Mouse (Mus musculus) adrenal gland, postnatal 36 days (tissue): ENCODE data around the gene Ezh1. TPM values are rescaled to one million over a fixed set of nuclear protein-coding genes. Genes with fewer than 3 reads are reported as not detected.
A peak's percentile ranks its signal among the peaks of the same experiment; 100 is the strongest.

ENCODE experiments used
- DNase-seq, 2 experiments: peaks; one replicate each; pipeline ENCODE4 v3.0.0; 2021; ENCODE audit warnings: mixed read lengths in 1 of 2
- total RNA-seq, 2 experiments: library from RNA; stranded (reverse); gene quantifications; 2 replicates each; pipeline ENCODE4 v1.2.3; 2021

Gene Ezh1
- total RNA-seq, 2 experiments from 2014 or later: 30.0 to 37.7 TPM

DNA sequence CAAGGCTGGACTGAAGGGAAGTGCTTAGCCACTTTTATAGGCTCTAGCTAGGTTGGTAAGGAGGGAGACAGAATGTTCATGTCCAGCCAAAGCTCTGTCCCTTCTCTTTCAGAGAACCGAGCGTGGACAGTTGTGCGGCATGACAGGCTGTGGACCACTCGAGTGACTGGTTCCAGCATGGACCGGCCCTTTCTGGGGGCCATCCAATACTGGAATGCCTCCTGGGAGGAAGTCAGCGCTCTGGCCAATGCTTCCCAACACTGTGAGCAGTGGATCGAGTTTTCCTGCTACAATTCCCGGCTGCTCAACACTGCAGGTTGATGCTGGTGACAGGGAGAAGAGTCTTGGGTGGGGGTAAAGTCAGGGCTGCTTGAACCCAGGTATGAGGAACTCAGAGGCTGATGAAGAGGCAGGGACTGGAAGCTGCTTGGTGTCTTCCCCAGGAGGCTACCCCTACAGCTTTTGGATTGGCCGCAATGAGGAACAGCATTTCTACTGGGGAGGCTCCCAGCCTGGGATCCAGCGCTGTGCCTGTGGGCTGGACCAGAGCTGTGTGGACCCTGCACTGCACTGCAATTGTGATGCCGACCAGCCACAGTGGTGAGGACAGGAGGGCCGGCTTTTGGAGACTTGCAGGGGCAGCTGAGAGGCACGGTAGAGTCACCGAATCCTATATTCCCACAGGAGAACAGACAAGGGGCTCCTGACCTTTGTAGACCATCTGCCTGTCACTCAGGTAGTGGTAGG, 43.3 kb downstream of the Ezh1 start:
- no peak for DNase-seq

DNA sequence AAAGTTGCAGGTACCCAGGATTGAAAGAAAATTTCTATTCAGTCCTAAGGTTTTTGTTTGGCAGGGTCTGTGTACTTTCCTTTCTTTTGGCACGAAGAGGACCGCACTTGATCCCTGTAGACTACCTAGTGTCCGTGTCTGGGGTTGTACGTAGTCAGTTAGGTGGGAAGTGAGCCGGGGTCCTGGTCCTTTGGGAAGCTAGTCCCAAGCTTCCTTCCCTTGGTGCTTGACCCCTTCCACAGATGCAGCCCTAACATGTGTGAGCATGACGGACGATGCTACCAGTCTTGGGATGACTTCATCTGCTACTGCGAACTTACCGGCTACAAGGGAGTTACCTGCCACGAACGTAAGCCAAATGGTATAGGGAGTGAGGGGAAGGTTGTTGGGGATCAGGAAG, 44.3 kb downstream of the Ezh1 start:
- no peak for DNase-seq

DNA sequence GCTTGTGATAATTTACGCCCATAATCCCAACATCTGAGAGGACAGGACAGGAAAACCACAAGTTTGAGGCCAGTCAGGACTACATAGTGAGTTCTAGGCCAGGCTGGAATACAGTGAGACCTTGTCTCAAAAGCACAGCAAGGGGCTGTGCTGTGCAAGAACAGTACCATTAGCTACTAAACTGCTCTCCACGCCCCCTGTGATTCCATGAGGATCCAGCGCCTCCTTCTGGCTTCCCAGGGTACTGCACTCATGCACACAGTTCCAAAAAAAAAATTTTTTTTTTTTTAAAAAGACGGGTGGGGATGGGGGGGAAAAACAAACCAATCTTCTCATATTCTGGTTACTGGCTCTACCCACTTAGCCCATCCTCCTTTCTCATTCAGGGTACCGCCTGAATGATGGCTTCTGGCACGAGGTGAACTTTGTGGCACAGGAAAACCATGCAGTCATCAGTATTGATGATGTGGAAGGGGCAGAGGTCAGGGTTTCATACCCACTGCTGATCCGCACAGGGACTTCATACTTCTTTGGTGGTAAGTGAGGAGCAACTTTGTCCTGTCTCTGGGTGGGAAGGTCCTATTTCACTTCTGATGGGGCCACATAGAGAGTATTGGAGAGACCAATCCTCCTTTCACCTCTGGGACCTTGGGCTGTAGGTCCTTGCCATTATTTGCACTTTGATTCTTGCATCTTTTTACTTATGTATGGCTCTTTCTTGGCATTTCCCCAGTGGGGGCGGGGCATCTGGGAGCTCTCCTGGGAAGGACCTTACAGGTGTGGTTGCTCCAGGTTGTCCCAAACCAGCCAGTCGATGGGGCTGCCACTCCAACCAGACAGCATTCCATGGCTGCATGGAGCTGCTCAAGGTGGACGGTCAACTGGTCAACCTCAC, 45.2 kb downstream of the Ezh1 start:
- peak; percentile 74 to 77 for DNase-seq

DNA sequence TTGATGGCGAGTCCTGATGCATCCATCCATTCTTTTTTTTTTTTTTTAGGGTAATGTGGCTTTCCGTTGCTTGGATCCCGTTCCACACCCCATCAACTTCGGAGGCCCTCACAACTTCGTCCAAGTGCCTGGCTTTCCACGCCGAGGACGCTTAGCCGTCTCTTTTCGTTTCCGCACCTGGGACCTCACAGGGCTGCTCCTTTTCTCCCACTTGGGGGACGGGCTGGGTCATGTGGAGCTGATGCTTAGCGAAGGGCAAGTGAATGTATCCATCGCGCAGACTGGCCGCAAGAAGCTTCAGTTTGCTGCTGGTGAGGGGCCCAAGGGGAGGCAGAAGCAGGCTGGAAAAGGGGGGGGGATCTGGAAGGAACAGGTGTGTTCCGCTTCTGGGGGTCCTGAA, 46.0 kb downstream of the Ezh1 start:
- DNase-seq: no peak

GRCm38 (mm10) chr11:101179306-101179705, 47.0 kb downstream of the Ezh1 start:
- DNase-seq: no peak

GRCm38 (mm10) chr11:101178061-101179058, 47.9 kb downstream of the Ezh1 start:
- DNase-seq: no peak

DNA sequence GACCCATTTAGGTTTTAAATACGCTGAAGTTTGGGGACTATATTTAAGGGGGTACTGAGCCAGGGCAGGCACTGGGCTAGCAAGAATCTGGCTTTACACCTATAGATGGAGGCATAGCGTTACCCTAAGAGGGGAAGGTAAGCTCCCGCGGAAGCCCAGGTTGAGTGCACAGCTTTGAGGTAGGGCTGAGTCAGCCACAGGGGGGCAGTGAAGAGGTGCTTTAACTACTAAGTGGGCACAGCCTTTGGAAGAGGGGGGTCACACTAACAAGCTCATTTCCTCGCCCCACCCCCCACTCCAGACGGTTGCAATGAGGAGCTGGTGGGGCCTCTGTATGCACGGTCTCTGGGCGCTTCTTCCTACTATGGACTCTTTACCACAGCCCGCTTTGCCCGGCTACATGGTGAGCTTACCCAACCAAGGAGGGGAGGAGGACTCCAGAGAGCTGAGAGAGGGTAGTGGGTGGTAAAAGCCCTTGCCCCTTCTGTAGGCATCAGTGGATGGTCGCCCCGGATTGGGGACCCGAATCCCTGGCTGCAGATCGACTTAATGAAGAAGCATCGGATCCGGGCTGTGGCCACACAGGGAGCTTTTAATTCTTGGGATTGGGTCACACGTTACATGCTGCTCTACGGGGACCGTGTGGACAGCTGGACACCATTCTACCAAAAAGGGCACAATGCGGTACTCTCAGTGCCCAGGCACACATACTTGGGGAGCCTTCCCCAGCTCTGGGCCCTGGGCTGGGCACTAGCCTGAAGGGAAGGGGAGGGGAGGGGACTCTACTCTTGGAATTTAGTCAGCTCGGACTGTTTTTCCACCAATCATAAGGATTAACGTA, 49.1 kb downstream of the Ezh1 start:
- DNase-seq: peak; percentile 59 to 74

- peak; percentile 62 to 72 for DNase-seq
These were observed 50.1 kb downstream of the Ezh1 start for GRCm38 (mm10) chr11:101176117-101176691.

DNA sequence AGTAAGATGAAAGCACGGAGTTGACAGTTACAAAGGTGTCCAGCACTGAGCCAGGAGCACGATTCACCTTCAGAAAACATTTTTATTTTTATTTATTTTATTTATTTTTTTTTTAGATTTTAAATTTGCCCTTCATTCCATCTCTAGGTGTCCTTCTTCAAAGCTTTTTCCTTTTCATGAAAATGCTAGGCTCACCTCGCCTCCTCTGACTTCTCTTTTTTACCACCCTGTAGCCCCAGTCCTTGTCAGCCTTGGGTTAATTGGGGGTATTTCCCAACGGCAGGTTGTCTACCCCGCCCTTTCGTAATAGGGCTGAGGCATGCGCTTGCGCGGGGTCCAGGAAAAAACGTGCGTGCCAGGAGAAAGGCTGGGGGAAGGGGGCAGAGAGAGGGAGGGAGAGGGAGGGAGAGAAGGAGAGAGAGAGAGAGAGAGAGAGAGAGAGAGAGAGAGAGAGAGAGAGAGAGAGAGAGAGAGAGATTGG, 50.6 kb downstream of the Ezh1 start:
- no peak for DNase-seq

GRCm38 (mm10) chr11:101174851-101175628, 51.2 kb downstream of the Ezh1 start, which contains the start of gene Ccr10:
Gene Ccr10 (minus strand): TSS chr11:101175443.
- DNase-seq: no peak

- peak in 1 of 2 experiments; percentile 46 for DNase-seq
These were observed 51.9 kb downstream of the Ezh1 start for GRCm38 (mm10) chr11:101174389-101174745.

DNA sequence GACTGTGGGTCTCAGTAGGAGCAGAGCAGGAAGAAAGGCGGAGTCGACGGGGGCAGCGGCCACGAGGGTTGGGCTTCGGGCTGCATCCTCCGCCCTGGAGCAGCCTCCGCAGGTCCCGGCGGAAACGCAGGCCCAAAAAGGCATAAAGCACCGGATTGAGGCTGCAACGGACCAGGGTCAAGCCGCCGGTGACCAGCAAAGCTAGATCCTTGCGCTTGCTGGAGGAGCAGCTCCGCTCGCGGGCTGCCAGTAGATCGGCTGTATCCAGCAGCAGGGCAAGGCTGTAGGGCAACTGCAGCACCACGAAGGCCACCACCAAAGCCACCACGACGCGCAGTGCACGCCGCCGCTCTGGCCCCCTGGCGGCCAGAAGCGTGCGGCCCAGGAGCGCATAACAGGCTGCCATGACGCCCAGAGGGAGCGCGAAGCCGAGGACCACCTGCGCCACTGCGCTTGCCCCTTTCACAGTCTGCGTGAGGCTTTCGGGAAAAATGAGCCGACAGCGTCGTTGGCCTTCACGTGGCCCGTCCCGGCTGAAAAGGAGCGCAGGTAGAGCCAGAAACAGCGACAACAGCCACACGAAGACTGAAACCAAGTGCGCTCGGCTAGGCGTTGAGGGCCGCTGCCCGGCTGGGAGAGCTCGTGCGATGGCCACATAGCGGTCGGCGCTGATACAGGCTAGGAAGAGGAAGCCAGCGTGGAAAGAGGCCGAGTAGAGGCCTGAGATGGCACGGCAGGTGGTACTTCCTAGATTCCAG, 52.5 kb downstream of the Ezh1 start:
- peak; percentile 87 to 89 for DNase-seq

GRCm38 (mm10) chr11:101173112-101173511, 53.2 kb downstream of the Ezh1 start:
- DNase-seq: peak in 1 of 2 experiments; percentile 55

DNA sequence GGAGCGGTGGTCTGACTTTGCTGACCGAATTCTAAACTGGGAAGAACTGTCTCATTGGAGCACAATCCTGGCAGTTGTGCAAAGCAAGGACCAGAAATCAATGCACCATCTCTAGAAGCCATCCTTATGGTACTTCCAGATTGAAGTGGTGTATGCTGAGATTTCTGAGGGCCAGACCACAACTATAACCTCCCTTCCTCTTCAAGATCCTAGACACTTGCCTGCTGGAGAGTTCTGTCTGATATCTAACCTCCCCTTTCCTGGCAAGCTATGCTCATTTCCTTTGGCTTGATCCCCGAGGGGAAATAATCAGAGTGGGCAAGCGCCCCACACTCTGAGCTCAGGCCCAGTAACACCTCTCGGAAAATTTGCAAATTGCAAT, 53.8 kb downstream of the Ezh1 start:
- no peak for DNase-seq

DNA sequence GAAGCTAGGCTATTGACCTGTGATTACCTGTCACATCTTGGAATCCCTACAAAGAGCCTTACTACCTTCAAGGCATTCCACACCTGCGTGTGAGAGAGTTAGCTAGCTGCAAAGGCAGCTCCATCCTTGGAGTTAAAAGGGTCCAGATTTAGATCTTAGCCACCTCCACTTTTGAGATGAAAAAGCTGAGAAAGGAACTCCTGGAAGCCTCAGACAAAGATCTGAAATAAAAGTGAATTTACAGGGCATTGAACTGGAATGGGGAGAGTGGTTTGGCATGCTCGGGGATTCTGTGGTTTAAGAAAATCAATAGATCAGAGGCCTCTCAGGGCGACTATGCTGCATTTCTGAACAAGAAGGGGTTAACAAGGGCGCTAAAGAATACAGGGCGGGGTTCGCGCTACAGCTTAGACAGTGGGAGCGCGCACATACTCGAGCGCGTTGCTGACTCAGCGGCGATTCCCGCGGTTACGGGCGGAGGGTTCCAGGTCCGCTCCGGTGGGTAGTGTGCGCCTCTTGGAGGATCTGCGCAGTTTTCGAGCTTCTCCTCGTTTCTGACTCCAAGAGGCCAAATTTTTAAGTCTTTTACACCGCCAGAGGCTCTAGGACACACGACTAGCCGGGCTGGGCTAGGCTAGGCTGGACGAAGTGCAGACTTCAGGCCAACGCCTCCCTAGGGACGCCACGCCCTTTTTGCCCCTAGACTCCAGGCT, 54.4 kb downstream of the Ezh1 start:
- peak; percentile 86 for DNase-seq

DNA sequence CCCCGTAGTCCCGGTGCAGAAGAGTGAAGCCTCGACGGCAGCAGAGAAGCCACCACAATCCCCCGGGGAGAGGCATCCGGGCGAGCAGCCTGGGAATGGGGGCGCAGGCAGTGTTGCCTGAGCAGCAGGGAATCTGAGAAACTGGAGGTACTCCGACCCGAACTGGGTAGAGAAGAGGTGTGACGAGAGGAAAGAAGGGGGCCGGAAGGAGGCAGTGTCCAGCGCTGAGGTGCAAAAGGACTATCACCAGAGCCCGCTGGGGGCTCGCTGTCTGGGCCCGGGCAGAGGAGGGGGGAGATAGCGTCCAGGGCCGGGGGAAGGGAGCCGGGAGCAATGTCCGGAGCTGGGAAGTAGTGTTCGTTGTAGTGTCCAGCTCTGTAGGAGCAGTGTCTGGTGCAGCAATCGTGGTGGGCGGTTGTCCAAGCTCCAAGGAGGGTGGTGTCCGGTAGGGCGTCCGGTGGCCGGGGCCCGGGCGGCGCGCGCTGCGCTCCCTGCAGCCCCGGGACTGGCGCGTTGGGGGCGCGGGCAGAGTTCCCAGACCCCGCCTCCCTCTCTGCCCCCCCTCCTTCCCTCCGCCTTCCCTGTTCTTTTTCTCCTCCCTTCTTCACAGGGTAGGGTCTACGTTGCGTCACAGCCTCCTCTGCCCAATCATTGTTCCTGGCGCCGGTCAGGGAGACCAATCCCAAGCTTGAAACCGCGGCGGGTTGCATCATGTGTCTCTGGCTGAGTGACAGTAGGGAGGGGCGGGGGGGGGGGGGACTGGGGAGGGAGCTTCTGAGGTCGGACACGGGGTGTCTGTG, 55.3 kb downstream of the Ezh1 start, which contains the start of gene Plekhh3:
Gene Plekhh3, minus strand, starts transcription at position 541 of the 800 bp plus-strand sequence.
- peak; percentile 95 for DNase-seq

GRCm38 (mm10) chr11:101170354-101170810, 55.9 kb downstream of the Ezh1 start, which contains the start of gene Cntnap1:
Gene Cntnap1 (plus strand): TSS chr11:101170523.
- peak; percentile 79 to 82 for DNase-seq
